Mouse (Mus musculus) intestine, embryonic 15.5 days (tissue): ENCODE measurements at regions not wholly inside any gene's neighbourhood (a gene's known extent, or its start where the extent isn't known, plus 50 kb on each side); places are given as distances from the start of the nearest gene placed in this dataset.
A peak's percentile ranks its signal among the peaks of the same experiment; 100 is the strongest.

ENCODE experiments used
- ATAC-seq: fragments of 200-750 bp; cut with Nextera tagmentation; 2 replicates; pipeline ENCODE4 v1.8.0; 2017; ENCODE audit warnings: moderate TSS enrichment, moderate library complexity
- H3K27ac ChIP-seq: fragments of 300-500 bp; sonication (generic); 2 replicates; pipeline ENCODE4 v1.5.1; 2015; ENCODE audit warnings: mild to moderate bottlenecking, inconsistent platforms
- H3K27me3 ChIP-seq: fragments of 300-500 bp; sonication (generic); replicated peaks from 2 replicates; pipeline ENCODE4 v1.6.1; 2015; ENCODE audit warnings: inconsistent platforms
- H3K36me3 ChIP-seq: fragments of 300-500 bp; sonication (generic); 2 replicates; pipeline ENCODE4 v1.6.1; 2015; ENCODE audit warnings: inconsistent platforms
- H3K4me1 ChIP-seq: fragments of 300-500 bp; sonication (generic); replicated peaks from 2 replicates; pipeline ENCODE4 v1.6.1; 2015; ENCODE audit warnings: inconsistent platforms
- H3K4me2 ChIP-seq: fragments of 300-500 bp; sonication (generic); replicated peaks from 2 replicates; pipeline ENCODE4 v1.6.1; 2015; ENCODE audit warnings: mild to moderate bottlenecking, inconsistent platforms
- H3K4me3 ChIP-seq: fragments of 300-500 bp; sonication (generic); replicated peaks from 2 replicates; pipeline ENCODE4 v1.5.1; 2015; ENCODE audit warnings: inconsistent platforms
- H3K9ac ChIP-seq: fragments of 300-500 bp; sonication (generic); 2 replicates; pipeline ENCODE4 v1.6.1; 2015; ENCODE audit warnings: inconsistent platforms
- H3K9me3 ChIP-seq: fragments of 300-500 bp; sonication (generic); 2 replicates; pipeline ENCODE4 v1.6.1; 2016; ENCODE audit warnings: inconsistent platforms
- WGBS: fragments of 180-500 bp; shearing (Covaris S2); methylation state at CpG from one replicate; pipeline ENCODE4 v1.1.7; 2015; 5-methylcytosine and 5-hydroxymethylcytosine counted together

- 72% methylated on average over 8 of the region's 8 CpGs for WGBS
- H3K4me2 ChIP-seq: no peak overlapping the region
- H3K36me3 ChIP-seq: no peaks in the 10 kb centered on the region
- H3K4me3 ChIP-seq: no peak overlapping the region
- no peak for ATAC-seq
- no peaks in the 10 kb centered on the region for H3K9me3 ChIP-seq
- no peaks in the 10 kb centered on the region for H3K27me3 ChIP-seq
- no peak overlapping the region for H3K27ac ChIP-seq
- no peak overlapping the region for H3K9ac ChIP-seq
- H3K4me1 ChIP-seq: no peaks in the 10 kb centered on the region
These were observed 208.0 kb upstream of the Sp4 start for GRCm38 (mm10) chr12:118508972-118509917.

GRCm38 (mm10) chr12:118500392-118500791, 199.2 kb upstream of the Sp4 start:
- Histone ChIP-seq H3K27ac (no peak overlapping the region), H3K36me3 (no peaks in the 10 kb centered on the region), H3K9ac (no peak overlapping the region), H3K4me1 (no peaks in the 10 kb centered on the region), H3K9me3 (no peaks in the 10 kb centered on the region), H3K4me3 (no peak overlapping the region), H3K27me3 (no peaks in the 10 kb centered on the region), H3K4me2 (no peak overlapping the region)
- ATAC-seq: no peak
- 22% methylated on average over 5 of the region's 5 CpGs for WGBS

GRCm38 (mm10) chr12:118488038-118488437, 186.8 kb upstream of the Sp4 start:
- Histone ChIP-seq H3K9me3 (no peaks in the 10 kb centered on the region), H3K4me1 (no peaks in the 10 kb centered on the region), H3K27me3 (no peaks in the 10 kb centered on the region), H3K4me2 (no peak overlapping the region), H3K27ac (no peak overlapping the region), H3K4me3 (no peak overlapping the region), H3K36me3 (no peaks in the 10 kb centered on the region), H3K9ac (no peak overlapping the region)
- no peak for ATAC-seq
- WGBS: 86% methylated on average over 5 of the region's 5 CpGs

GRCm38 (mm10) chr12:118486434-118486833, 185.2 kb upstream of the Sp4 start:
- no peak for ATAC-seq
- no peak overlapping the region for H3K4me2 ChIP-seq
- 88% methylated on average over 6 of the region's 6 CpGs for WGBS
- H3K27me3 ChIP-seq: no peaks in the 10 kb centered on the region
- H3K36me3 ChIP-seq: no peaks in the 10 kb centered on the region
- H3K9ac ChIP-seq: no peak overlapping the region
- no peak overlapping the region for H3K4me3 ChIP-seq
- H3K4me1 ChIP-seq: no peaks in the 10 kb centered on the region
- no peak overlapping the region for H3K27ac ChIP-seq
- no peaks in the 10 kb centered on the region for H3K9me3 ChIP-seq

GRCm38 (mm10) chr12:118481347-118481746, 180.1 kb upstream of the Sp4 start:
- H3K9ac ChIP-seq: no peak overlapping the region
- H3K9me3 ChIP-seq: no peaks in the 10 kb centered on the region
- no peak overlapping the region for H3K27ac ChIP-seq
- H3K36me3 ChIP-seq: no peaks in the 10 kb centered on the region
- no peak for ATAC-seq
- no peaks in the 10 kb centered on the region for H3K4me1 ChIP-seq
- WGBS: 58% methylated on average over 2 of the region's 2 CpGs
- no peaks in the 10 kb centered on the region for H3K27me3 ChIP-seq
- H3K4me2 ChIP-seq: no peak overlapping the region
- H3K4me3 ChIP-seq: no peak overlapping the region

- no peak overlapping the region for H3K4me3 ChIP-seq
- 82% methylated on average over 3 of the region's 3 CpGs for WGBS
- no peaks in the 10 kb centered on the region for H3K27me3 ChIP-seq
- no peaks in the 10 kb centered on the region for H3K4me1 ChIP-seq
- H3K36me3 ChIP-seq: no peaks in the 10 kb centered on the region
- no peaks in the 10 kb centered on the region for H3K9me3 ChIP-seq
- no peak for ATAC-seq
- H3K27ac ChIP-seq: no peak overlapping the region
- no peak overlapping the region for H3K9ac ChIP-seq
- H3K4me2 ChIP-seq: no peak overlapping the region
These were observed 173.5 kb upstream of the Sp4 start for GRCm38 (mm10) chr12:118474732-118475131.

GRCm38 (mm10) chr12:118466837-118467236, 165.6 kb upstream of the Sp4 start:
- Histone ChIP-seq H3K27me3 (no peaks in the 10 kb centered on the region), H3K4me2 (no peak overlapping the region), H3K4me3 (no peak overlapping the region), H3K27ac (no peak overlapping the region), H3K4me1 (no peaks in the 10 kb centered on the region), H3K36me3 (no peaks in the 10 kb centered on the region), H3K9me3 (0 out of 2 replicates have a peak, but pooled peaks cover 4% of the 10 kb centered on the region), H3K9ac (no peak overlapping the region)
- 76% methylated on average over 3 of the region's 3 CpGs for WGBS
- ATAC-seq: no peak

GRCm38 (mm10) chr12:118457493-118458408, 156.5 kb upstream of the Sp4 start:
- Histone ChIP-seq H3K27me3 (peaks cover 10% of the 10 kb centered on the region; the same call in 1 of the 2 replicates), H3K27ac (no peak overlapping the region), H3K9ac (no peak overlapping the region), H3K4me3 (no peak overlapping the region; the same call in 1 of the 2 replicates), H3K9me3 (no peaks in the 10 kb centered on the region), H3K4me2 (peak overlapping the region; percentile 45), H3K36me3 (no peaks in the 10 kb centered on the region), H3K4me1 (no peaks in the 10 kb centered on the region)
- peak; percentile 84 for ATAC-seq
- 10% methylated on average over 36 of the region's 36 CpGs for WGBS

- WGBS: 20% methylated on average over 1 of the region's 1 CpGs
- no peak for ATAC-seq
These were observed 154.4 kb upstream of the Sp4 start for GRCm38 (mm10) chr12:118455609-118456008.

GRCm38 (mm10) chr12:118439626-118440025, 138.4 kb upstream of the Sp4 start:
- Histone ChIP-seq H3K4me1 (no peaks in the 10 kb centered on the region), H3K36me3 (no peaks in the 10 kb centered on the region), H3K9ac (no peak overlapping the region), H3K4me3 (no peak overlapping the region), H3K9me3 (no peaks in the 10 kb centered on the region), H3K27me3 (no peaks in the 10 kb centered on the region), H3K27ac (no peak overlapping the region), H3K4me2 (no peak overlapping the region)
- WGBS: 65% methylated on average over 3 of the region's 3 CpGs
- no peak for ATAC-seq

More at GRCm38 (mm10) chr12:118455609-118456008, 154.4 kb upstream of the Sp4 start:
- no peak overlapping the region for H3K4me3 ChIP-seq
- H3K36me3 ChIP-seq: no peaks in the 10 kb centered on the region
- no peaks in the 10 kb centered on the region for H3K4me1 ChIP-seq
- H3K9me3 ChIP-seq: no peaks in the 10 kb centered on the region
- peaks cover 10% of the 10 kb centered on the region; the same call in 1 of the 2 replicates for H3K27me3 ChIP-seq
- H3K9ac ChIP-seq: no peak overlapping the region
- H3K4me2 ChIP-seq: no peak overlapping the region
- no peak overlapping the region for H3K27ac ChIP-seq

GRCm38 (mm10) chr12:118438882-118439281, 137.6 kb upstream of the Sp4 start:
- Histone ChIP-seq H3K4me2 (no peak overlapping the region), H3K9ac (no peak overlapping the region)
- ATAC-seq: no peak

GRCm38 (mm10) chr12:118432703-118433102, 131.5 kb upstream of the Sp4 start:
- WGBS: 75% methylated on average over 4 of the region's 4 CpGs
- no peaks in the 10 kb centered on the region for H3K9me3 ChIP-seq
- no peaks in the 10 kb centered on the region for H3K4me1 ChIP-seq
- no peak overlapping the region for H3K27ac ChIP-seq
- H3K9ac ChIP-seq: no peak overlapping the region
- no peak overlapping the region for H3K4me3 ChIP-seq
- H3K4me2 ChIP-seq: no peak overlapping the region
- H3K27me3 ChIP-seq: no peaks in the 10 kb centered on the region
- H3K36me3 ChIP-seq: no peaks in the 10 kb centered on the region
- ATAC-seq: no peak

More at GRCm38 (mm10) chr12:118438882-118439281, 137.6 kb upstream of the Sp4 start:
- Histone ChIP-seq H3K36me3 (no peaks in the 10 kb centered on the region), H3K27ac (no peak overlapping the region), H3K9me3 (no peaks in the 10 kb centered on the region), H3K27me3 (no peaks in the 10 kb centered on the region), H3K4me1 (no peaks in the 10 kb centered on the region), H3K4me3 (no peak overlapping the region)
- WGBS: 61% methylated on average over 5 of the region's 5 CpGs
